Mouse (Mus musculus): ENCODE data around the gene Arpc4. TPM values are rescaled to one million over a fixed set of nuclear protein-coding genes. Genes with fewer than 3 reads are reported as not detected.

The Arpc4 gene
- polyA plus RNA-seq, 1 experiment from 2014 or later, result 393 TPM

GRCm38 (mm10) chr6:113368577-113368976 lies 9.3 kb upstream of the Arpc4 start:
- no peaks in the 10 kb centered on the region for H3K9me3 ChIP-seq
- peaks cover 70% of the 10 kb centered on the region for H3K36me3 ChIP-seq
- no peaks in the 10 kb centered on the region for H3K4me1 ChIP-seq (replicated peaks)
- H3K27ac ChIP-seq, result no peak overlapping the region
- WGBS, result 81% methylated on average over 5 of the region's 5 CpGs
- ATAC-seq, result no peak
- H3K9ac ChIP-seq (replicated peaks), result no peak overlapping the region
- no peak overlapping the region for H3K4me2 ChIP-seq (replicated peaks)
- H3K27me3 ChIP-seq, result no peaks in the 10 kb centered on the region
- H3K4me3 ChIP-seq (replicated peaks), result no peak overlapping the region

- H3K9ac ChIP-seq (replicated peaks), result no peak overlapping the region
- H3K27ac ChIP-seq, result no peak overlapping the region
- no peaks in the 10 kb centered on the region for H3K9me3 ChIP-seq
- no peaks in the 10 kb centered on the region for H3K27me3 ChIP-seq
- no peak for ATAC-seq
- H3K36me3 ChIP-seq, result peaks cover 88% of the 10 kb centered on the region
- H3K4me3 ChIP-seq (replicated peaks), result no peak overlapping the region
- H3K4me1 ChIP-seq (replicated peaks), result no peaks in the 10 kb centered on the region
- WGBS, result 95% methylated on average over 20 of the region's 20 CpGs
- no peak overlapping the region for H3K4me2 ChIP-seq (replicated peaks)
These were observed 7.6 kb upstream of the Arpc4 start for GRCm38 (mm10) chr6:113370194-113370929.

DNA sequence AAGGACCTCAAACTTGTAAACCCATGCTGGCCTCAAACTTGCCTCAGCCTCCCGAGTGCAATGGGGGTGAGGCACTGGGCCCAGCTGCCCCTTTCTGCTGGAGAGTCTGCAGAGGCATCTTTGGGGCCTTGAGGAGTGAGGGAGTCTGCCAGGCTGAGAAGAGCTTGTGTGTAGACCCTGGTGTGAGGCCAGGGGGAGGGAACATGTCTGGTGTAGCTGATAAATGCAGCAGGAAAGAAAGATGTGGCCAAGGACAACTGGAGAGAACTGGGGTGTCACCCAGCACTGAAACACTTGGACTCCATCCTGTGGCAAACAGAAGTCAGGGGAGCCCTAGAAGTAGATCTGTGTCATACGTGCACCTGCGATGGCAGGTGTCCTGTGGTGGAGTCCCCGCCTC lies 4.4 kb upstream of the Arpc4 start:
- ATAC-seq, result no peak
- no peak overlapping the region for H3K4me3 ChIP-seq (replicated peaks)
- no peak overlapping the region for H3K4me2 ChIP-seq (replicated peaks)
- H3K27me3 ChIP-seq, result no peaks in the 10 kb centered on the region
- 0 out of 2 replicates have a peak overlapping the region, but pooled peaks have one; percentile 11 for H3K9ac ChIP-seq (replicated peaks)
- peaks cover 74% of the 10 kb centered on the region for H3K36me3 ChIP-seq
- H3K9me3 ChIP-seq, result no peaks in the 10 kb centered on the region
- 96% methylated on average over 4 of the region's 4 CpGs for WGBS
- peaks cover 13% of the 10 kb centered on the region for H3K4me1 ChIP-seq (replicated peaks)
- no peak overlapping the region for H3K27ac ChIP-seq

DNA sequence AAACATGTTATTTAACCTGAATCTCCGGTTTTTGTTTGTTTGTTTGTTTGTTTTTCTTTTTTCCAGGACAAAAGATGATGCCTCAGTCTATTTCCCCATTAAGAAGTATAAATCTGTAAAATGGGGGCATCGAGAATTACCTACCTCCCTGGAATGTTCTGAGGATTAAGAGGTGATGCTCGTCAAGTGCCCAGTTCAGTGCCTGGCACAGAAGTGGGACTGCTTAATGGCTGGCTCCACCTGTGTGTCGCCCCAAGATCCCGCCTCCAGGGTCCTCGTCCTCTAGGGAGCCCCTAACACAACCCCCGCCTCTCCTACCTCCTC lies 781 bp upstream of the Arpc4 start:
- no peaks in the 10 kb centered on the region for H3K9me3 ChIP-seq
- WGBS, result 14% methylated on average over 7 of the region's 7 CpGs
- peak overlapping the region; percentile 99 for H3K4me2 ChIP-seq (replicated peaks)
- ATAC-seq, result no peak
- H3K36me3 ChIP-seq, result peaks cover 56% of the 10 kb centered on the region
- peak overlapping the region; percentile 98 for H3K9ac ChIP-seq (replicated peaks)
- peak overlapping the region; percentile 99 for H3K4me3 ChIP-seq (replicated peaks)
- peaks cover 27% of the 10 kb centered on the region for H3K4me1 ChIP-seq (replicated peaks)
- no peaks in the 10 kb centered on the region for H3K27me3 ChIP-seq
- H3K27ac ChIP-seq, result peak overlapping the region; percentile 91

GRCm38 (mm10) chr6:113379246-113379645 lies 1.3 kb downstream of the Arpc4 start:
- no peak for ATAC-seq
- H3K4me3 ChIP-seq (replicated peaks), result peak overlapping the region; percentile 99; the same call in 1 of the 2 replicates
- H3K27me3 ChIP-seq, result no peaks in the 10 kb centered on the region
- no peaks in the 10 kb centered on the region for H3K9me3 ChIP-seq
- peaks cover 27% of the 10 kb centered on the region for H3K4me1 ChIP-seq (replicated peaks)
- H3K27ac ChIP-seq, result no peak overlapping the region
- 0 out of 2 replicates have a peak overlapping the region, but pooled peaks have one; percentile 98 for H3K9ac ChIP-seq (replicated peaks)
- H3K4me2 ChIP-seq (replicated peaks), result peak overlapping the region; percentile 99
- 90% methylated on average over 6 of the region's 6 CpGs for WGBS
- peaks cover 56% of the 10 kb centered on the region for H3K36me3 ChIP-seq

DNA sequence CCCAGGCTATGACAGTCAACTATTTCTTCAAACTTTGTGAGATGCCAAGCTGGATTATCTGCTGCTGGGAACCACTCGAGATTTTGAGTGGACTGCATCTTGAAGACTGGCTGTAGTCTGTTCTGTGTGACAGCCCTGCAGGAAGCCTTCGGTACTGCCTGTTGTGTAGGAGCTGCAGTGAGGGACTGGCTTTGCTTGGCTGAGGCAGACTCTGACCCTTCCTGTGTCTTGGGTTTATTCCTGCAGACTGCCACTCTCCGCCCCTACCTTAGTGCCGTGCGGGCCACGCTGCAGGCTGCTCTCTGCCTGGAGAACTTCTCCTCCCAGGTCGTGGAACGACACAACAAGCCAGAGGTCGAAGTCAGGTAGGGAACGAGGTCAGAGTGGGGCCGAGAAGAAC lies 2.6 kb downstream of the Arpc4 start:
- no peaks in the 10 kb centered on the region for H3K27me3 ChIP-seq
- no peak for ATAC-seq
- H3K9me3 ChIP-seq, result no peaks in the 10 kb centered on the region
- H3K9ac ChIP-seq (replicated peaks), result no peak overlapping the region
- H3K36me3 ChIP-seq, result peaks cover 56% of the 10 kb centered on the region
- 94% methylated on average over 11 of the region's 11 CpGs for WGBS
- no peak overlapping the region for H3K4me2 ChIP-seq (replicated peaks)
- H3K27ac ChIP-seq, result no peak overlapping the region
- no peak overlapping the region for H3K4me3 ChIP-seq (replicated peaks)
- H3K4me1 ChIP-seq (replicated peaks), result peaks cover 27% of the 10 kb centered on the region

GRCm38 (mm10) chr6:113384351-113384927 lies 6.5 kb downstream of the Arpc4 start:
- H3K9ac ChIP-seq (replicated peaks), result no peak overlapping the region
- 93% methylated on average over 8 of the region's 8 CpGs for WGBS
- no peaks in the 10 kb centered on the region for H3K9me3 ChIP-seq
- no peak overlapping the region for H3K4me2 ChIP-seq (replicated peaks)
- H3K36me3 ChIP-seq, result peaks cover 90% of the 10 kb centered on the region
- H3K27me3 ChIP-seq, result no peaks in the 10 kb centered on the region
- peak; percentile 30; the same call in 1 of the 2 replicates for ATAC-seq
- peaks cover 5% of the 10 kb centered on the region for H3K4me1 ChIP-seq (replicated peaks)
- H3K4me3 ChIP-seq (replicated peaks), result no peak overlapping the region
- no peak overlapping the region for H3K27ac ChIP-seq

- Histone ChIP-seq H3K9ac (replicated peaks) (no peak overlapping the region), H3K4me1 (replicated peaks) (0 out of 2 replicates have a peak, but pooled peaks cover 2% of the 10 kb centered on the region), H3K27me3 (no peaks in the 10 kb centered on the region), H3K36me3 (peaks cover 97% of the 10 kb centered on the region), H3K4me2 (replicated peaks) (no peak overlapping the region), H3K4me3 (replicated peaks) (no peak overlapping the region), H3K9me3 (no peaks in the 10 kb centered on the region), H3K27ac (no peak overlapping the region)
- 90% methylated on average over 11 of the region's 11 CpGs for WGBS
- no peak for ATAC-seq
These were observed 7.3 kb downstream of the Arpc4 start for GRCm38 (mm10) chr6:113385160-113385714.

- Histone ChIP-seq H3K4me3 (replicated peaks) (no peak overlapping the region), H3K4me1 (replicated peaks) (0 out of 2 replicates have a peak, but pooled peaks cover 2% of the 10 kb centered on the region), H3K27ac (no peak overlapping the region), H3K27me3 (no peaks in the 10 kb centered on the region), H3K36me3 (peaks cover 97% of the 10 kb centered on the region), H3K4me2 (replicated peaks) (no peak overlapping the region), H3K9me3 (no peaks in the 10 kb centered on the region), H3K9ac (replicated peaks) (no peak overlapping the region)
- no peak for ATAC-seq
- whole genome bisulfite sequencing, result 94% methylated on average over 3 of the region's 3 CpGs
These were observed 8.1 kb downstream of the Arpc4 start for GRCm38 (mm10) chr6:113386025-113386424.

DNA sequence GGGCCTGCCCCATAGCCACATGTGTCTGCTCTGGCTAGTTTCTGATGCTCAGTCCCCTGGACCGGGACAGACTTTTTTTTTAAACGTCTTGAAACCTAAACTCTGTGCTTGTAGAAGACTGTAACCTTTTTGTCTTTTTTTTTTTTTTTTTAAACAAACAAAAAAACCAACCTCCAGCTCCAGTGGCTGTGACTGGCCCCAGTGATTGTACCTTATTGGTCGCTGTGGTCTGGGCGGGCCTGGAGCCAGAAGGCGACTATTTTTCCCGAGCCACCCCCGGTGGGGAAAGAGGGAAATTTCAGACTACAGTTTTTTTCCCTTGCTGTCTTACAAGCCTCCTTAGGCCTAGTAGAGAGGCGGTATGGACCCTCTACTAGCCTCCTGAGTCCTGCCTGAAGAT lies 11.0 kb downstream of the Arpc4 start, which contains the start of gene Ttll3:
Gene Ttll3 (plus strand): TSS at position 301 of the 400 bp plus-strand sequence.
- H3K9me3 ChIP-seq, result no peaks in the 10 kb centered on the region
- WGBS, result 78% methylated on average over 8 of the region's 8 CpGs
- no peak within 1 kb of the TSS for H3K4me3 ChIP-seq (replicated peaks)
- H3K4me2 ChIP-seq (replicated peaks), result no peak within 1 kb of the TSS
- H3K27me3 ChIP-seq, result no peaks in the 10 kb centered on the region
- peaks cover 68% of the 10 kb centered on the region for H3K36me3 ChIP-seq
- H3K9ac ChIP-seq (replicated peaks), result no peak within 1 kb of the TSS
- H3K4me1 ChIP-seq (replicated peaks), result peaks cover 19% of the 10 kb centered on the region
- no peak for ATAC-seq
- H3K27ac ChIP-seq, result no peak within 1 kb of the TSS

DNA sequence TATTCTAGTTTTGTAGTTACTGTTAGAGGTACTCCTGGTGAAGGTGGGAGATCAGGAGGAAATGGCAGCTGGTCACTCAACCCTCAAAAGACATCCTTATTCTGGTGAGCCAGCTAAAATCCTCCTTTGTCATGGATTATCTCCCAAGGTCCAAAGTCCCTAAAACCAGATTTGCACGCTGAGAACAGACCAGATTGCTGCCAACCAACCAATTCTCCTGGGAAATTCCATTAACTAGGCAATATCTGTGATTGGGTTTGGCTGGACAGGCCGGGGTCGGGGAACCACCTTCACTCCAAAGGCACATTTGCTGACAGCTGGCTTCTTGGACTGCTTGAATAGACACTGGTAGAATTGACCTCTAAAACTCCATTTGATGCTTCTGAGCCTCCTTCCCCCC lies 12.8 kb downstream of the Arpc4 start:
- WGBS, result 71% methylated on average over 3 of the region's 3 CpGs
- Histone ChIP-seq H3K4me1 (replicated peaks) (peaks cover 19% of the 10 kb centered on the region), H3K9me3 (no peaks in the 10 kb centered on the region), H3K4me3 (replicated peaks) (no peak overlapping the region), H3K36me3 (peaks cover 60% of the 10 kb centered on the region), H3K27me3 (no peaks in the 10 kb centered on the region), H3K4me2 (replicated peaks) (no peak overlapping the region), H3K9ac (replicated peaks) (no peak overlapping the region), H3K27ac (no peak overlapping the region)
- no peak for ATAC-seq

GRCm38 (mm10) chr6:113392015-113392386 lies 14.1 kb downstream of the Arpc4 start:
- Histone ChIP-seq H3K9me3 (no peaks in the 10 kb centered on the region), H3K27me3 (no peaks in the 10 kb centered on the region), H3K4me3 (replicated peaks) (peak overlapping the region; percentile 49), H3K4me2 (replicated peaks) (peak overlapping the region; percentile 73), H3K4me1 (replicated peaks) (peaks cover 19% of the 10 kb centered on the region), H3K36me3 (peaks cover 49% of the 10 kb centered on the region), H3K27ac (peak overlapping the region; percentile 81), H3K9ac (replicated peaks) (peak overlapping the region; percentile 73)
- peak; percentile 48 for ATAC-seq
- WGBS, result 20% methylated on average over 10 of the region's 10 CpGs
